Mouse (Mus musculus) adrenal gland, adult 2 months (tissue): Measurements from ENCODE around the gene Rcbtb1. TPM values are rescaled to one million over a fixed set of nuclear protein-coding genes. Genes with fewer than 3 reads are reported as not detected.
"Not testable (repeated sequence)": the region's sequence is repeated elsewhere in the genome, so short reads cannot be mapped to it uniquely, and the experiment has no call there.

Experiments used
- DNase-seq: peaks from one replicate; pipeline ENCODE4 v3.0.0; 2021
- polyA plus RNA-seq: library from polyadenylated mRNA; depleted of rRNA; stranded (reverse); fragments of >200 nt; gene quantifications from 2 replicates; pipeline ENCODE4 v1.2.3, GENCODE M21; 2012; rRNA removed
- total RNA-seq, 2 experiments: library from RNA; stranded (reverse); gene quantifications; 2 replicates each; pipeline ENCODE4 v1.2.3; 2021

The Rcbtb1 gene
- total and polyA plus RNA-seq, 3 experiments: 24.7 to 35.2 (median 24.8) TPM

DNA sequence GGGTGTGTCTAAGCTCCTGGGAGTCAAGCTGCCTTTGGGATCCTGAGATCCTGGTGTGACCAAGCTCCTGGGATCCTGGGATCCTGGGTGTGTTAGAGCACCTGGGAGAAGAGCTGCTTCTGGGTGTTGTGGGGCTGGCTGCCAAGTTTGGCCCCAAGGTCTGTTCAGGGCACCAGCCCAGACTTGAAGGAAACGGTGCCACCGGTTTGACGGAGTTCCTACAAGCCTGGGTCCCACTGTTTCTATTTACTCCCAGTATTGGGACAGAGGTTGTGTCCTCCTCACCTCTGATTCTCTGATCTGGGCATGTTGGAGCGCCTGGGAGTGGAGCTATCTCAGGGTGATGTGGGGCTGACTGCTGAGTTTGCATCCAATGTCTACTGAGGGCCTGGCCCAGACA is 74.0 kb downstream of the Rcbtb1 start:
- not testable (repeated sequence) for DNase-seq

Other genes with a start within 250 kb of the Rcbtb1 start
- gene 1700129C05Rik, start 58.3 kb upstream of the Rcbtb1 start, total RNA-seq: not detected
- gene 1700129C05Rik, start 58.3 kb upstream of the Rcbtb1 start, polyA plus RNA-seq: not detected in 2 replicates
- gene Gm5142, start 22.5 kb upstream of the Rcbtb1 start, total RNA-seq: not detected
- not detected in 2 replicates for gene Gm5142, start 22.5 kb upstream of the Rcbtb1 start, polyA plus RNA-seq
- gene Gm6904, start 59.0 kb downstream of the Rcbtb1 start, total RNA-seq: under 1 TPM in 1 of 2 experiments, not detected in 1; 0.48 TPM
- not detected in 2 replicates for gene Gm6904, start 59.0 kb downstream of the Rcbtb1 start, polyA plus RNA-seq
- gene Phf11a, start 96.3 kb downstream of the Rcbtb1 start, total RNA-seq: under 1 TPM in 1 of 2 experiments, not detected in 1; 0.79 TPM
- 0.30 and 0.61 TPM in 2 replicates for gene Phf11a, start 96.3 kb downstream of the Rcbtb1 start, polyA plus RNA-seq
- 1 to 10 TPM; 2.6 to 3.2 TPM for gene Phf11b, start 140.1 kb downstream of the Rcbtb1 start, total RNA-seq
- 0.49 and 0.55 TPM in 2 replicates for gene Phf11b, start 140.1 kb downstream of the Rcbtb1 start, polyA plus RNA-seq
- gene Phf11d, start 164.3 kb downstream of the Rcbtb1 start, total RNA-seq: 1 to 10 TPM; 6.2 to 6.7 TPM
- gene Phf11d, start 164.3 kb downstream of the Rcbtb1 start, polyA plus RNA-seq: 3.7 and 4.1 TPM in 2 replicates
- under 1 TPM; 0.48 to 0.78 TPM for gene Phf11c, start 194.2 kb downstream of the Rcbtb1 start, total RNA-seq
- 0.08 and 0.09 TPM in 2 replicates for gene Phf11c, start 194.2 kb downstream of the Rcbtb1 start, polyA plus RNA-seq
- 1 to 10 TPM; 4.3 to 6.8 TPM for gene Setdb2, start 239.7 kb downstream of the Rcbtb1 start, total RNA-seq
- gene Setdb2, start 239.7 kb downstream of the Rcbtb1 start, polyA plus RNA-seq: 9.4 and 10.5 TPM in 2 replicates
- 10 to 100 TPM; 42.0 to 45.3 TPM for gene Cab39l, start 239.8 kb downstream of the Rcbtb1 start, total RNA-seq
- gene Cab39l, start 239.8 kb downstream of the Rcbtb1 start, polyA plus RNA-seq: 3.8 and 5.1 TPM in 2 replicates